Mouse (Mus musculus) cerebellum, adult 11 months (tissue): ENCODE data around the gene Osbp.

Experiments used
- DNase-seq: peaks from one replicate; pipeline ENCODE4 v3.0.0; 2022

Osbp gene

DNA sequence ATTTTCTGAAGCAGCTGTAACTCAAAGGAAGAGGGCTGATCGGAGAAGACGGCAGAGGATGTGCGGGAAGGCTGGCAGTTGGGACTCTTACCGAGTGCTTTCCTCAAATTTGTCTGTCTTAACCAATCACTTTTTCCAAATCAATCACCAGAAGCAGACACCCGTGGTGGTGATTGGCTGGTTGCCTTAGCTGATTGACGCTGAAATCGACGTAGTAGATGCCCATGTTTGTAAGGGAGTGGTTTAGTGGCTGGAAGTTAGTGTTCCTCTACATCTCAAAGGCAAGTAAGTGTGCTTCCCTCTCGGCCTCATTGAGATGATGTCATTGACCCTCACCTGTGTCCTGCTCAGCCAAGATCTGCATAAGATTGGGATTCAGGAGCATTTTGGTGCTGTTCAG is 26.3 kb downstream of the Osbp start:
- no peak for DNase-seq

DNA sequence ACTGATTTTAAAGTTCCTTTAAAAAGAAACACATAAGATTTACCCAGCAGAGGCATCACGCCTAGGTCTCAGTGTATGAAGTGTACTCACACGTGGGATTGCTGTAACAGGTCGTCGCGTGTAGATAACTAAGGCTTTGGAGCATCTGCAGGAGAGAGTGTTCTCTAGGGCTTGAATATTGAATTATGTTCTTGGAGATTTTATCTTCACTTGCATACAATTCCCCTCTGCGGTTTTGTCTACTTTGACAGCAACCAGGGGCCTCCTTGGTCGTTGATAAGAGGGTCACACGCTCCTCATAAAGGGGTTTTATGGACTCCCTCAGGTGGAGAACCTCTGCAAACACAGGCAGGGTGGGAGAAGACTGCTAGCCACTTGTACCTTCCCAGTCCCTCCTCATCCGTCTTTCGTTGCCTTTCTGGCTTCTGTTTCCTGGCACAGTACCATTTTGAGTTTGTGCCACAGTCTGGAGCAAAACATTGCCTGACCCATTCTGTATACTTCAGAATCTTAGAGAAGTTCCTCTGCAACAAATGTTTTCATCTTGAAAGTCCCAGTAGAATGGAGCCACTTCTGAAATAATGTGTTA is 26.8 kb downstream of the Osbp start:
- DNase-seq: no peak

GRCm38 (mm10) chr19:11994703-11995431 is 29.1 kb downstream of the Osbp start:
- no peak for DNase-seq

DNA sequence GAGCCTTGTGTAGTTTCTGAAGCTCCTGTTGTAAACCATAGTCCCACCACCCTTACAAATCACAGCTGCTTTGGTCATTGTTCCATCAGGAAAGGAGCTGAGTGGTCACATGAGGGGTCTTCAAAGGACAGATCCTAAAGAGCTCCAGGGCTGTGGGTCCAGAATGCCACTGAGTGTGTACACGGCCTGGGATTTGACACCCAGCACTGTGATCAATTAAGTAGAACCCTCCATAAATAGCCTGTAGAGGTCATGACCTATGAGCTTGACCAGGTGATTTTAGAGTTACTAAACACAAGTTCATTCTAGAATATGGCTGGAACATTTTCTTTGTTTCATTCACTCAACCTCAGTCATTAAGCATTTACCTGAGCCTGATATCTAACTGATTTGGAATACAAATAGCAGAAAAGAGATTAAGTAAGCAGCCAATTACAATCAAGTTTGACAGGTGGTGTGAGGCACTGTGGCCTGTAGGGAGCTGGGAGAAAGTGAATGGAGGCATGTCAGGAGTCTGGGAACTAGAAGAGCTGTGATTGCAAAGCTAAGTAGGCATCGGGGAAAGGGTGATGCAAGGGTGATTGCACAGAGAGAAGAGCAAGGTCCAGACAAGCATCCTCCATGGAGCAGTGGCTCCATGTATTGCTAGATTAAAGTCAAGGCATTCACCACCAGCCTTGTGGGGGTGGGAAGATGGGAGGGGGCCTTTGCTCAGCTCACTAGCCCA is 30.1 kb downstream of the Osbp start:
- DNase-seq: no peak

DNA sequence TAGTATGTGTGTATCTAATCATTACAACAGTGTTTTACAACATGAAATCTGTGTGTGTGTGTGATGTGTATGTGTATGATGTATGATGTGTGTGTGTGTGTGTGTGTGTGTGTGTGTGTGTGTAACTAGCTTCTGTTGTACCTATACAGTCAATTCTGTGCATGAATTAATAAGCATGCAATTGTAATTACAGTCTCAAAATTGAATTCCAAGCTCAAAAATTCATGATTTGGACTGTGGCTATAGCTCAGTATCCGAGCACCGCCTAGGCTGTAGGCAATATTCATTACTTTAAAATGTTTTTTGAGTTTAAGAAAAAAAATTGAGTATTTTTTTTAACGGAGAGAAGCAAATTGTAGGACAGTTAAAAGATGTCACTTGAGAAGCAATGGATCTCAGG is 35.9 kb downstream of the Osbp start:
- DNase-seq: no peak

- peak; percentile 52 for DNase-seq
These were observed 36.4 kb downstream of the Osbp start for GRCm38 (mm10) chr19:12002125-12002524.

GRCm38 (mm10) chr19:12002791-12003190 is 37.0 kb downstream of the Osbp start:
- DNase-seq: no peak

GRCm38 (mm10) chr19:12003568-12003967 is 37.8 kb downstream of the Osbp start:
- no peak for DNase-seq

- peak; percentile 30 for DNase-seq
These were observed 38.7 kb downstream of the Osbp start for GRCm38 (mm10) chr19:12004216-12005008.

GRCm38 (mm10) chr19:12005376-12006360 is 39.9 kb downstream of the Osbp start:
- DNase-seq: peak; percentile 85

DNA sequence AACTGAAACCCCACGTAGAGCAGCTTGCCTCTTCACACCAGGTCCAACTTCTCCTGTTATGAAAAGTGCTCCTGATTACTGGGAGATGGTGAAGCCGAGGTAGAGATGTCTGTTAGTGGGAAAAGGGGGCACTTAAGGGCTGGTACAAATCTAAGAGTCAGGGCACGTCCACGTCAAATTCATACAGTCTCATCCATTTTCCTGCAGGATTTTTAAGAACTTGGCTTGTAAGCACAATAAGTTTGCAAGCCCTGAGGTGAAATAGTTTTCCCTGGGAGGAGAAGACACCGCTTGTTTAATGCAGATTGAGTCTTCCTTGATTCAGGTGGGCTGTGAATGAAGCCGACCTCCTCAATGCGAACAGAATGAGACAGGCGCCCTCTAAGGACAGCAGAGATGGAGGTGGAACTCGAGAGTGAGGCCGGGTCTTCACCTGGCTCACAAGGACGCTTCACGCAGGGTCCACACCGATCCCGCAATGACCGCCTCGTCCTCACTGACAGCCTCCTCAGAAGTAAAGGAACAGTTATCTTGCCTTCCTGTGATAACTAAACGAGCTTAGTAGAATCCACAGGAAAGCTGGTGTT is 40.7 kb downstream of the Osbp start:
- peak; percentile 37 for DNase-seq

GRCm38 (mm10) chr19:12007105-12007931 is 41.6 kb downstream of the Osbp start:
- peak; percentile 22 for DNase-seq

DNA sequence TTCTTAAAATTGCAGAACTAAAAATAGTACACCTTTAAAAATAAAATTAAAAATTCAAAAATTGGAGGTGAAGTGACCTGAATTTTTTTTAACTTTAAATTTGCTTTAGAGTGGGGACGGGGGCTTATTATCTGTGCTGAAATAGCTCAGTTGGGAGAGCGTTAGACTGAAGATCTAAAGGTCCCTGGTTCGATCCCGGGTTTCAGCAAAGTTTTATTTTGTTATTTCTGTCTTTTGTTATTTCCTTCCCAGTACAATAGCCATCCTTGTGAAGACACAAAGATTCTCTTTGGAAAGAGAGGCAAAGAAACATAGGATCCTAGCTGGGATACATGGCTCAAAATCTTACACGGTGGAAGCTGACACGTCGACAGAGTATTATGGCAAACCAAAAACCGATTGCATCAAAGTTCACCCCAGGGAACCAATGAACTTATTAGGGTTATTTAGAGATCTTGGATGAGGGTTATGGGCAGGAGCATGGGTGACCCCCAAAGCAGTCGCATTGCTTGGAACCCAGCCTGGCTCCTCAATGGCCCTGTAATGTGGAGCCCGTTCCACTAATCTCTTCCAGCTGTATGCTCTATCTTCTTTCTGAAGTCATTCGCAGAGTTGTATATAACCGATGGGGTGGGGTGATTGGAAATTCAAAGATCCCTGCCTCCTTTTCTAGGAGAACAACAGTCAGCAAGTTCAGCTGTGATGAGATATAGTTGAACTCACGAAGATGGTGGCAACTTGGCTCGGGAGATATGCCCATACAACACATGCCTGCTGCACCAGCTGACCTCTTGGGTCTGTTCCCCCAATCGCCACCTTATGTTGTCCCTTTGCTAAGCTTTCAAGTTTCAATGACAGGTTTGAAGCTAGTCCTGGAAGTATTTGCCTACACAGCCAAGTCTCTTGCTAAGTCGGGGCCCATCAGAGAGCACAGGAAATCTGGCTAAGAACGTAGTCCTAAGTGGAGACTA is 43.0 kb downstream of the Osbp start:
- no peak for DNase-seq

DNA sequence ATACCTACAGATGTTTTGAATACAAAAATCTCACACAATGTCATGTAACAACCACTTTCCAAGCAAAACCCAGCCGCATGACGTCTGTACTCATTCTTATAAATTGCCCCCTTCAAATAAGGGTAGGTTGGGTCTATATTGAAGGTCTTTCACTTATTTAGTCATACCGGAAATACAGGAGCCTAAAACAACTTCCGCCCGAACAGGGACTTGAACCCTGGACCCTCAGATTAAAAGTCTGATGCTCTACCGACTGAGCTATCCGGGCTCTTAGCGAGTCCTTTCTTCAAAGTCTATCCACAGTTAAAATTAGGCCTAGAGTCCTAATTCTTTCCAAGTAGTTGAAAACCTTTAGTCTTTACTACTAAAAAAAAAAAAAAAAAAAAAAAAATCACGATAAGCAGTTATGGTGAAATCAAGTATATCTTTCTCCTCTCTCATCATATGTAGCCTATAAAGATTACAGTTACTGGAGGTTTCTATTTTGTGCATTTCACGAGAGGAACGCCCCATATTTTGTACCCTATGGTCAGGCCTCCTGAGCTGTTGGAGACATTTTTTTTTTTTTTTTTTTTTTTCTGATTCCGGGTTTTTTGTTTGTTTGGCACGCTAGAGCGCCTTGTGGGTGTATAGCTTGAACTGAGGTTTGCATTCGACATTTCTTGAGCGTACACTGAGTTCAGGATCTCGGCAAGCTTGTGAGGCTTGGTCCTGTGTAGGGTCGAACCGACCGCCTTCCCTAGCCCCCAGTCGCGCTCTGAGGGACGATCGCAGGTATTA is 44.0 kb downstream of the Osbp start:
- DNase-seq: peak; percentile 64

GRCm38 (mm10) chr19:12010281-12010771 is 44.6 kb downstream of the Osbp start:
- peak; percentile 55 for DNase-seq

DNA sequence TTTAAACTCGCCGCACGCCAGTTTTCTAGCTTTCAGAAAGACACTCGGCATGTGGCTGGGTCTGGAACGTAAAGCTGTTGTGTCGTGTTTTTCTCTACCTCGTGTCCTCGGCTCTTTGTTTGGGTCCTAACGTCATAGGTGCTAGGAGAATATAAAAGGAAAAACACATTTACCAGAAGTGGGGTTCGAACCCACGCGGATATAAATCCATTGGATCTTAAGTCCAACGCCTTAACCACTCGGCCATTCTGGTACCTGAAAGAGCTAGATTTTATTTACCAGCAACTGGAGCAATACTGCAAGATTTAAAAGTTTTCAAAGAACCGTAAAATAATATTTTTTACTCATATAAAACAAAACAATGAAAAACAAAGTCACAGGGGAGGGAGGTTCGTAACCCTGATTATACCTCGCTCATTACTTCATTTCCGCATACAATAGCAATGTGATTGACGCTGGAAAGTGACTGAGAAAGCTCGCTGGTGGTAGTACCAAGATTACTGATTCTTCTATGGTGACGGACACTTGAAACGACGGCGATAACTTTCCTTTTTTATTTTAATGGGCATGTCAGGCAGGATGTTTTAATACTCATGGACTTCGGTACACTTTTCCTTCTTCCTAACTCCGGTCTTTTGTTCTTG is 45.3 kb downstream of the Osbp start:
- DNase-seq: peak; percentile 78
